Mouse (Mus musculus): Measurements from ENCODE around the gene Dnah12. TPM values are rescaled to one million over a fixed set of nuclear protein-coding genes. Genes with fewer than 3 reads are reported as not detected.

Gene Dnah12
- polyA plus RNA-seq, 2 experiments: 0.14 to 0.15 TPM

DNA sequence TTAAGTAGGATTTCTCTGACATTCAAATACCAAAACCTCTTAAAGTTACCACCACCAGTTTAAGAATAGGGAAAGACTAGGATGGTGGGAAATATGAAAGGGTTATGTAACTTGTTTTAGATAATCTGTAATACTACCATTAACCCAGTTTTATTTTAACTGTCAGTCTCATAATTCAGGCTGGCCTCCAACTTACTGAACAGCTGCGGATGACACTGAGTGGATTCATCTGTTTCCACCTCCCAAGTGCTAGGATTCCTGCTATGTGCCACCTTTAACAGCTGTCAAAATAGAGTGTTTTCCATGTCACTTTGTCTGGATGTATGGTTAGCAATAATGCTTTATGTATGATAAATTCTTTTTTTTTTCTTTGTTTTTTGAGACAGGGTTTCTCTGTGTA, 32.8 kb upstream of the Dnah12 start:
- TF ChIP-seq POLR2A (IDR thresholded peaks at IDR 0.05; ENCODE audit: borderline replicate concordance, extremely low read depth, insufficient read depth, insufficient read length): no peak
- peaks cover 37% of the 10 kb centered on the region for H3K36me3 ChIP-seq (ENCODE audit: control insufficient read depth, insufficient read depth, low read length)
- WGBS: 97% methylated on average over 1 of the region's 1 CpGs

DNA sequence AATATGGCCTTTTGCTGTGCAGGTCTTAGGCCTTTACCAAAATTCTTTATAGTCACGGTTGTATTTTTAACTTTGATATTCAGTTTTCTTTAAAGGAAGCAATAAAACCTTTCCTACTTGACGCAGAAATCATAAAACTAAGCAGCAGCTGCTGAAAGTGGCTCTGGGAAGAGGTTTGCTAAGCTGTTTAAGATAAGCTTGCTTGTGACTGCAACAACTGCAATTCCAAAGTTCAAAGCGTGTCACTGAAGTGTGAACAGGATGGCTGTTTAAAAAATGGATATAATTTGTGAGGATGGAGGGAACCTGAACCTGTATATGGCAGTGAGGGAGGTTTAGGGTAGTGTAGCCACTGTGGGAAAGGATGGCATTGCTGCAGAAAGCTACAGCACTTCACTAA, 31.1 kb upstream of the Dnah12 start:
- Histone ChIP-seq H3K4me1 (ENCODE audit: control insufficient read depth, insufficient read depth, low read length) (peaks cover 5% of the 10 kb centered on the region), H3K9me3 (ENCODE audit: control insufficient read depth, low read length) (no peaks in the 10 kb centered on the region), H3K27ac (replicated peaks; ENCODE audit: low read depth, low read length) (no peak overlapping the region), H3K9ac (ENCODE audit: low read depth, low read length, severe bottlenecking) (no peak overlapping the region), H3K4me2 (replicated peaks; ENCODE audit: low read depth, low read length, severe bottlenecking) (no peak overlapping the region), H3K4me3 (replicated peaks; ENCODE audit: low read length) (no peak overlapping the region), H3K27me3 (ENCODE audit: control insufficient read depth, insufficient read depth, low read length) (no peaks in the 10 kb centered on the region), H3K36me3 (ENCODE audit: control insufficient read depth, insufficient read depth, low read length) (peaks cover 32% of the 10 kb centered on the region)
- no peak for TF ChIP-seq POLR2A (IDR thresholded peaks at IDR 0.05; ENCODE audit: borderline replicate concordance, extremely low read depth, insufficient read depth, insufficient read length)
- no peak for ATAC-seq (ENCODE audit: low FRiP score, low read depth)
- 39% methylated on average over 3 of the region's 3 CpGs for WGBS
- no peak for DNase-seq (ENCODE audit: low spot score)

More for the DNA sequence above, 32.8 kb upstream of the Dnah12 start:
- Histone ChIP-seq H3K4me2 (replicated peaks; ENCODE audit: low read depth, low read length, severe bottlenecking) (no peak overlapping the region), H3K27ac (replicated peaks; ENCODE audit: low read depth, low read length) (no peak overlapping the region), H3K27me3 (ENCODE audit: control insufficient read depth, insufficient read depth, low read length) (no peaks in the 10 kb centered on the region), H3K4me1 (ENCODE audit: control insufficient read depth, insufficient read depth, low read length) (no peaks in the 10 kb centered on the region), H3K9me3 (ENCODE audit: control insufficient read depth, low read length) (no peaks in the 10 kb centered on the region), H3K4me3 (replicated peaks; ENCODE audit: low read length) (no peak overlapping the region), H3K9ac (ENCODE audit: low read depth, low read length, severe bottlenecking) (no peak overlapping the region)
- ATAC-seq (ENCODE audit: low FRiP score, low read depth) (no peak), DNase-seq (ENCODE audit: low spot score) (no peak)

DNA sequence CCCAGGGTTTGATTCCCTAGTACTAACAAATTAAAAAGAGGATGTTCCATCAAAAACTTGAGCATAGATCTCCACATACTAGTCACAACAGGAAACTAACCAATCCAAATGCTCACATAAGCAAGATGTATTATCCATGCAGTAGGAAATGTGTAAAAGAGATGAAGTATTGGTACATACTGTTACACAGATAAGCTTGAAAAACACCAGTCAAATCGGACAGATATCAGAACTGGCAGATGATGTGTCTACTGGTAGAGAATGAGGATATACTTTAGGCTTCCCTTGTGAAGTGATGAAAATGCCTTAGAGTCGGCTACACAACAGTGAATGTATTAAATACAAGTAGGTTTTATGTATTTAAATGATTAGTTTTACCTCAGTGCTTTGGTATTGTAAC, 30.6 kb upstream of the Dnah12 start:
- Histone ChIP-seq H3K9ac (ENCODE audit: low read depth, low read length, severe bottlenecking) (no peak overlapping the region), H3K4me3 (replicated peaks; ENCODE audit: low read length) (no peak overlapping the region), H3K27ac (replicated peaks; ENCODE audit: low read depth, low read length) (no peak overlapping the region), H3K4me2 (replicated peaks; ENCODE audit: low read depth, low read length, severe bottlenecking) (no peak overlapping the region), H3K27me3 (ENCODE audit: control insufficient read depth, insufficient read depth, low read length) (no peaks in the 10 kb centered on the region), H3K4me1 (ENCODE audit: control insufficient read depth, insufficient read depth, low read length) (peaks cover 8% of the 10 kb centered on the region), H3K9me3 (ENCODE audit: control insufficient read depth, low read length) (no peaks in the 10 kb centered on the region), H3K36me3 (ENCODE audit: control insufficient read depth, insufficient read depth, low read length) (peaks cover 27% of the 10 kb centered on the region)
- ATAC-seq (ENCODE audit: low FRiP score, low read depth): no peak
- 82% methylated on average over 2 of the region's 2 CpGs for WGBS
- TF ChIP-seq POLR2A (IDR thresholded peaks at IDR 0.05; ENCODE audit: borderline replicate concordance, extremely low read depth, insufficient read depth, insufficient read length): no peak
- DNase-seq (ENCODE audit: low spot score): no peak

DNA sequence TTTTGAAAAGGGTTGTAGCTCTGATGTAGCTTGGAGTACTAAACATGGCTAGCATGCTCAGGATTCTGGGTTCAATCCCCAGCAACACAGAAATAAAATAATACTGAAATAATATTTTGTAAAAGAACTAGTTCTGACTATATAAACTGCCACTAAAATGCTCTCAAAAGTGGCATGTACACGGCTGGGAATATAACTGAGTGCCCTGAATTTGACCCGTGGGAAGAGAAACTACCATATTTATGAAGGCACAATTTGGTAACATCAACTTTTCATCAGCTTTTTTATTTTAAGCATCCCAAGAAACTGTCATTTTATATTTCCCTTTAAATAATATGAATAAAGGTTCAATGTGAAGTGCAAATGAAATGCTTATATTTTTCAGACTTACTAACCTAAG, 29.2 kb upstream of the Dnah12 start:
- DNase-seq (ENCODE audit: low spot score) (no peak), ATAC-seq (ENCODE audit: low FRiP score, low read depth) (no peak)
- WGBS: 84% methylated on average over 2 of the region's 2 CpGs
- Histone ChIP-seq H3K27ac (replicated peaks; ENCODE audit: low read depth, low read length) (no peak overlapping the region), H3K4me2 (replicated peaks; ENCODE audit: low read depth, low read length, severe bottlenecking) (no peak overlapping the region), H3K36me3 (ENCODE audit: control insufficient read depth, insufficient read depth, low read length) (peaks cover 18% of the 10 kb centered on the region), H3K9ac (ENCODE audit: low read depth, low read length, severe bottlenecking) (no peak overlapping the region), H3K27me3 (ENCODE audit: control insufficient read depth, insufficient read depth, low read length) (no peaks in the 10 kb centered on the region), H3K4me3 (replicated peaks; ENCODE audit: low read length) (no peak overlapping the region), H3K9me3 (ENCODE audit: control insufficient read depth, low read length) (no peaks in the 10 kb centered on the region), H3K4me1 (ENCODE audit: control insufficient read depth, insufficient read depth, low read length) (peaks cover 14% of the 10 kb centered on the region)
- TF ChIP-seq POLR2A (IDR thresholded peaks at IDR 0.05; ENCODE audit: borderline replicate concordance, extremely low read depth, insufficient read depth, insufficient read length): no peak

DNA sequence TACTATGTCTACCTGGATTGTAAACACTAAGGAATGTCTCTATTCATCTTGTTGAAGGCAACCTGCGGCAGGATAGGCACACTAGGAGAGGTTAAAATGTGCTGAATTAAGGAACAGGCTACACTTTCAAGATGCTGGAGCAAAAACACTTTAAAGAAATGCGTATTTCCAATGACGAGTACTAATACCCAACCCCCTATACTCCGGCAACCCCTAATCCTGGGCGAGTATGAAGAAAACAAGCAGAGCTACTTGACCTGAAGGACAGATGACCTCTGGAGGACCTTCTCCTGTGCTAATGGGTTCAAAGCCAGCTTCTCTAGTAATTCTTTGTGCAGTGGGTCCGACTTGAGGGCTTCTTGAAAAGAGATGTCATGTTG, 25.1 kb upstream of the Dnah12 start:
- peak overlapping the region; percentile 94 for H3K4me3 ChIP-seq (replicated peaks; ENCODE audit: low read length)
- peaks cover 18% of the 10 kb centered on the region for H3K36me3 ChIP-seq (ENCODE audit: control insufficient read depth, insufficient read depth, low read length)
- H3K4me1 ChIP-seq (ENCODE audit: control insufficient read depth, insufficient read depth, low read length): peaks cover 19% of the 10 kb centered on the region
- no peak overlapping the region for H3K27ac ChIP-seq (replicated peaks; ENCODE audit: low read depth, low read length)
- H3K9ac ChIP-seq (ENCODE audit: low read depth, low read length, severe bottlenecking): peak overlapping the region; percentile 83
- 15% methylated on average over 6 of the region's 6 CpGs for WGBS
- DNase-seq (ENCODE audit: low spot score): no peak
- no peaks in the 10 kb centered on the region for H3K27me3 ChIP-seq (ENCODE audit: control insufficient read depth, insufficient read depth, low read length)
- TF ChIP-seq POLR2A (IDR thresholded peaks at IDR 0.05; ENCODE audit: borderline replicate concordance, extremely low read depth, insufficient read depth, insufficient read length): no peak
- H3K9me3 ChIP-seq (ENCODE audit: control insufficient read depth, low read length): no peaks in the 10 kb centered on the region
- no peak for ATAC-seq (ENCODE audit: low FRiP score, low read depth)
- peak overlapping the region; percentile 96 for H3K4me2 ChIP-seq (replicated peaks; ENCODE audit: low read depth, low read length, severe bottlenecking)

Data from limb, embryonic 14.5 days (tissue).